Mouse (Mus musculus): ENCODE data around the gene Igfbpl1. TPM values are rescaled to one million over a fixed set of nuclear protein-coding genes. Genes with fewer than 3 reads are reported as not detected.

Gene Igfbpl1
- total and polyA plus RNA-seq, 3 experiments = not detected

DNA sequence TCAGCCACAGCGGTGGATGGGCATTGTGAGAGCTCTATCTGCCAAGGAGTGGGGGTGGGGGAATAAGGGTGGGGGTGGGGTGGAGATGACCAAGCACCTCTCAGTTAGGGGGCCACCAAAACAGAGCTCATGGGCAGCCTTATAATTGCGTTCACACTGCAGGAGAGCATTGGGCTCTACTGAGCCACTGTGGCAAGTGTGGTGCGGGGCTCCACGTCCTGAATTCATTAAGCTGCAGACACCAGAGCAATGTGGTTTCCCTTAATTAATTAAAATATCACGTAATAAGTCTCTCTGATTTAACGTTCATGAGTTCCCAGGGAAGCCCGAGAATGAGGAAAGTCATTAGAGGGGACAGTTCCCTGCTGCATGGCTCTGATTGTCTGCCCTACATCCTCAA is 18.7 kb downstream of the Igfbpl1 start:
- H3K27ac ChIP-seq (ENCODE audit: insufficient read depth, low read depth) = no peak overlapping the region
- no peaks in the 10 kb centered on the region for H3K79me2 ChIP-seq (replicated peaks; ENCODE audit: control insufficient read depth, extremely low read depth, insufficient read depth, poor library complexity, severe bottlenecking)
- no peak overlapping the region for H3K4me3 ChIP-seq (replicated peaks in 1 of 3; ENCODE audit: low read depth in 2 of 3, low read length in 2 of 3, poor library complexity in 1 of 3)
- TF ChIP-seq TCF12 (IDR thresholded peaks at IDR 0.05; ENCODE audit: low read depth, low read length) = no peak
- TF ChIP-seq RCOR1 (conservative IDR thresholded peaks at IDR 0.05; ENCODE audit: low read depth, low read length) = no peak
- no peak for TF ChIP-seq NRF1 (IDR thresholded peaks at IDR 0.05; ENCODE audit: low read depth, low read length)
- TF ChIP-seq ZKSCAN1 (IDR thresholded peaks at IDR 0.05; ENCODE audit: borderline replicate concordance, low read depth, low read length) = no peak
- no peak for TF ChIP-seq MAZ (IDR thresholded peaks at IDR 0.05; ENCODE audit: low read depth, low read length)
- TF ChIP-seq BHLHE40 (IDR thresholded peaks at IDR 0.05; ENCODE audit: low read depth, low read length) = no peak
- no peak for TF ChIP-seq MXI1 (IDR thresholded peaks at IDR 0.05; ENCODE audit: low read depth, low read length)
- no peak for TF ChIP-seq SIN3A (IDR thresholded peaks at IDR 0.05; ENCODE audit: low read length)
- no peak for TF ChIP-seq SMC3 (IDR thresholded peaks at IDR 0.05; ENCODE audit: low read depth, low read length)
- TF ChIP-seq ELF1 (IDR thresholded peaks at IDR 0.05; ENCODE audit: low read depth, low read length) = no peak
- DNase-seq (ENCODE audit: extremely low read depth) = no peak
- H3K4me1 ChIP-seq (ENCODE audit: control insufficient read depth in 1 of 2, insufficient read depth in 2 of 2) = no peaks in the 10 kb centered on the region
- H3K36me3 ChIP-seq (replicated peaks in 1 of 2; ENCODE audit: control insufficient read depth in 1 of 2, insufficient read depth in 1 of 2, low read length in 1 of 2) = peaks cover 0 to 19% of the 10 kb centered on the region in 2 experiments
- H3K9me3 ChIP-seq (replicated peaks; ENCODE audit: low read length) = no peaks in the 10 kb centered on the region
- no peak overlapping the region for H3K4me2 ChIP-seq (ENCODE audit: insufficient read depth, low read depth, poor library complexity, severe bottlenecking)
- dilution Hi-C loops (cut with MboI; ENCODE audit: extremely low pct_ligation_motif_present, extremely low pct_unique_long_range_greater_than_20kb, low sequenced_read_pairs) (no loop called here), in situ Hi-C loops (cut with MboI; ENCODE audit: low pct_ligation_motif_present, low pct_unique_long_range_greater_than_20kb, low sequenced_read_pairs) (no loop called here)
- H3K27me3 ChIP-seq (replicated peaks) = no peaks in the 10 kb centered on the region
- H3K9ac ChIP-seq (ENCODE audit: insufficient read depth, low read depth) = no peak overlapping the region

DNA sequence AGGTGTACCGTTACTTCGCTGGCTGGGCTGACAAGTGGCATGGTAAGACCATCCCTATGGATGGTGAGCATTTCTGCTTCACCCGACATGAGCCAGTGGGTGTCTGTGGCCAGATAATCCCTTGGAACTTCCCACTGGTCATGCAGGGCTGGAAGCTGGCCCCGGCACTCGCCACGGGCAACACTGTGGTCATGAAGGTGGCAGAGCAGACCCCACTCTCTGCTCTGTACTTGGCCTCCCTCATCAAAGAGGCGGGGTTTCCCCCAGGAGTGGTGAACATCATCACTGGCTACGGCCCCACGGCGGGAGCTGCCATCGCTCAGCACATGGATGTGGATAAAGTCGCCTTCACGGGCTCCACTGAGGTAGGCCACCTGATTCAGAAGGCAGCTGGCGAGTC is 23.8 kb downstream of the Igfbpl1 start:
- Histone ChIP-seq H3K4me2 (ENCODE audit: insufficient read depth, low read depth, poor library complexity, severe bottlenecking) (no peak overlapping the region), H3K9me3 (replicated peaks; ENCODE audit: low read length) (no peaks in the 10 kb centered on the region), H3K9ac (ENCODE audit: insufficient read depth, low read depth) (no peak overlapping the region), H3K27ac (ENCODE audit: insufficient read depth, low read depth) (no peak overlapping the region), H3K36me3 (replicated peaks in 1 of 2; ENCODE audit: control insufficient read depth in 1 of 2, insufficient read depth in 1 of 2, low read length in 1 of 2) (peaks cover 0 to 27% of the 10 kb centered on the region in 2 experiments), H3K79me2 (replicated peaks; ENCODE audit: control insufficient read depth, extremely low read depth, insufficient read depth, poor library complexity, severe bottlenecking) (no peaks in the 10 kb centered on the region), H3K4me1 (ENCODE audit: control insufficient read depth in 1 of 2, insufficient read depth in 2 of 2) (peaks cover 0 to 3% of the 10 kb centered on the region in 2 experiments; a peak in 2 of 4 replicates), H3K27me3 (replicated peaks) (no peaks in the 10 kb centered on the region), H3K4me3 (replicated peaks in 1 of 3; ENCODE audit: low read depth in 2 of 3, low read length in 2 of 3, poor library complexity in 1 of 3) (no peak overlapping the region)
- no peak for DNase-seq (ENCODE audit: extremely low read depth)
- dilution Hi-C loops (cut with MboI; ENCODE audit: extremely low pct_ligation_motif_present, extremely low pct_unique_long_range_greater_than_20kb, low sequenced_read_pairs) = no loop called here
- in situ Hi-C loops (cut with MboI; ENCODE audit: low pct_ligation_motif_present, low pct_unique_long_range_greater_than_20kb, low sequenced_read_pairs) = no loop called here
- TF ChIP-seq IRF4 (IDR thresholded peaks at IDR 0.05; ENCODE audit: low read depth, low read length) (no peak), TBP (conservative IDR thresholded peaks at IDR 0.05; ENCODE audit: low read depth, low read length) (no peak), POLR2A (IDR thresholded peaks at IDR 0.05; ENCODE audit: low read depth, low read length) (no peak), ELF1 (IDR thresholded peaks at IDR 0.05; ENCODE audit: low read depth, low read length) (no peak), ZKSCAN1 (IDR thresholded peaks at IDR 0.05; ENCODE audit: borderline replicate concordance, low read depth, low read length) (no peak), UBTF (IDR thresholded peaks at IDR 0.05; ENCODE audit: low read depth, low read length) (no peak), GABPA (IDR thresholded peaks at IDR 0.05; ENCODE audit: insufficient replicate concordance, low read depth, low read length) (no peak), USF2 (conservative IDR thresholded peaks at IDR 0.05; ENCODE audit: low read depth, low read length) (no peak), NRF1 (IDR thresholded peaks at IDR 0.05; ENCODE audit: low read depth, low read length) (no peak), MYC (IDR thresholded peaks at IDR 0.05; ENCODE audit: low read depth, low read length) (no peak), E2F4 (IDR thresholded peaks at IDR 0.05; ENCODE audit: insufficient replicate concordance, low read depth, low read length) (no peak), JUN (IDR thresholded peaks at IDR 0.05; ENCODE audit: insufficient read depth, low read depth, low read length) (no peak), HCFC1 (IDR thresholded peaks at IDR 0.05; ENCODE audit: low read depth, low read length) (no peak), ZNF384 (IDR thresholded peaks at IDR 0.05; ENCODE audit: low read depth, low read length) (no peak), ETS1 (conservative IDR thresholded peaks at IDR 0.05; ENCODE audit: low read depth, low read length) (no peak), SIN3A (IDR thresholded peaks at IDR 0.05; ENCODE audit: low read length) (no peak)
